Mouse (Mus musculus) lung, adult 2 months (tissue): Measurements from ENCODE around the gene Nap1l4.

Experiments
- CTCF ChIP-seq: fragments of 200-500 bp; IDR thresholded peaks from 2 replicates; pipeline ENCODE4 v1.5.1; 2011; ENCODE audit warnings: mild to moderate bottlenecking, low read length, control low read depth; ENCODE audit not compliant: insufficient read depth
- POLR2A ChIP-seq: fragments of 200-500 bp; IDR thresholded peaks from 2 replicates; pipeline ENCODE4 v1.6.1; 2011; ENCODE audit warnings: low read depth, mild to moderate bottlenecking, control low read depth, low read length, borderline replicate concordance; ENCODE audit errors: extremely low read depth

- TF ChIP-seq CTCF, result peak; percentile 90
- no peak for TF ChIP-seq POLR2A
Measured at GRCm38 (mm10) chr7:143463865-143464415, 85.0 kb downstream of the Nap1l4 start.
